Mouse (Mus musculus) intestine, embryonic 14.5 days (tissue): Measurements from ENCODE around the gene Glp2r. TPM values are rescaled to one million over a fixed set of nuclear protein-coding genes. Genes with fewer than 3 reads are reported as not detected.

ENCODE experiments used
- ATAC-seq: fragments of 200-750 bp; cut with Nextera tagmentation; replicated peaks from 2 replicates; pipeline ENCODE4 v1.8.0; 2017; ENCODE audit warnings: low read depth, moderate number of reproducible peaks, moderate TSS enrichment, moderate library complexity; ENCODE audit not compliant: low FRiP score, low TSS enrichment
- DNase-seq: peaks from one replicate; pipeline ENCODE4 v3.0.0-alpha.2; 2018; ENCODE audit warnings: low spot score
- H3K27ac ChIP-seq: fragments of 300-500 bp; sonication (generic); 2 replicates; pipeline ENCODE4 v1.5.1; 2014; ENCODE audit warnings: low read depth, mild to moderate bottlenecking, control low read depth
- H3K27me3 ChIP-seq: fragments of 300-500 bp; sonication (generic); replicated peaks from 2 replicates; pipeline ENCODE4 v1.6.1; 2014; ENCODE audit warnings: low read length, control low read depth; ENCODE audit not compliant: control insufficient read depth, insufficient read depth
- H3K36me3 ChIP-seq: fragments of 300-500 bp; sonication (generic); 2 replicates; pipeline ENCODE4 v1.6.1; 2014; ENCODE audit warnings: low read length, control low read depth; ENCODE audit not compliant: control insufficient read depth, insufficient read depth
- H3K4me1 ChIP-seq: fragments of 300-500 bp; sonication (generic); replicated peaks from 2 replicates; pipeline ENCODE4 v1.6.1; 2014; ENCODE audit warnings: low read length, control low read depth, mixed read lengths; ENCODE audit not compliant: control insufficient read depth, insufficient read depth
- H3K4me2 ChIP-seq: fragments of 300-500 bp; sonication (generic); 2 replicates; pipeline ENCODE4 v1.6.1; 2014; ENCODE audit warnings: low read length
- H3K4me3 ChIP-seq: fragments of 300-500 bp; sonication (generic); 2 replicates; pipeline ENCODE4 v1.5.1; 2014; ENCODE audit warnings: low read depth, low read length, control low read depth, mixed read lengths
- H3K9ac ChIP-seq: fragments of 300-500 bp; sonication (generic); 2 replicates; pipeline ENCODE4 v1.6.1; 2014; ENCODE audit warnings: mild to moderate bottlenecking, low read length
- H3K9me3 ChIP-seq: fragments of 300-500 bp; sonication (generic); 2 replicates; pipeline ENCODE4 v1.6.1; 2016; ENCODE audit warnings: low read length, control low read depth; ENCODE audit not compliant: control insufficient read depth
- WGBS: fragments of 180-500 bp; shearing (Covaris S2); extraction: QIAGEN DNeasy Blood & Tissue Kit; methylation state at CpG from one replicate; pipeline ENCODE4 v1.1.7; 2014; 5-methylcytosine and 5-hydroxymethylcytosine counted together
- polyA plus RNA-seq: library from polyadenylated mRNA; unstranded; fragments of >200 nt; fragmentation: Nextera tagmentation; extraction: Ambion mirVana; gene quantifications from 2 replicates; pipeline ENCODE4 v1.2.1, GENCODE M21; 2014

The Glp2r gene
- polyA plus RNA-seq, 1 experiment from 2014 or later: 3.6 TPM

DNA sequence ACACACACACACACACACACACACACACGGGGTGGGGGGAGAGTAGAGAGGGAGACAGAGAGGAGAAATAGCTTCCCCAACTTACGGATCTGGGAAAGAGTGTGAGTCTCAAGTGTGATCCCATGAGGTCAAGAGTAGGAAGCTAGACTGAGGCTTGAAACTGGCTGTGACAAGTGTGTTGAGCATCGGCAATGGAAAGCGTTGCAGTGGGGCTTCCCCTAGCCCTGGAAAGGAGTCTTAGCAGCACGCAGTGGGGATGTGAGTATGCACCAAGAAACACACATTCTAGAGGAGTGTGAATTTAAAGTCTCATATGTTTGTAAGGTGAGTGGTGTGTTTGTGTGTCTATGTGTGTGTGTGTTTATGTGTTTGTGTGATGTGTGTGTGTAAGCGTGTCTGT is 130.7 kb downstream of the Glp2r start:
- H3K36me3 ChIP-seq: no peaks in the 10 kb centered on the region
- DNase-seq (no peak), ATAC-seq (no peak)
- no peaks in the 10 kb centered on the region for H3K9me3 ChIP-seq
- 90% methylated on average over 6 of the region's 6 CpGs for WGBS
- no peak overlapping the region for H3K4me2 ChIP-seq
- H3K27me3 ChIP-seq: no peaks in the 10 kb centered on the region
- no peak overlapping the region for H3K27ac ChIP-seq
- no peaks in the 10 kb centered on the region for H3K4me1 ChIP-seq
- no peak overlapping the region for H3K9ac ChIP-seq
- H3K4me3 ChIP-seq: no peak overlapping the region

- ATAC-seq (no peak), DNase-seq (no peak)
- no peak overlapping the region for H3K4me2 ChIP-seq
- H3K4me1 ChIP-seq: no peaks in the 10 kb centered on the region
- H3K27me3 ChIP-seq: no peaks in the 10 kb centered on the region
- WGBS: 84% methylated on average over 3 of the region's 3 CpGs
- H3K4me3 ChIP-seq: no peak overlapping the region
- H3K9me3 ChIP-seq: no peaks in the 10 kb centered on the region
- H3K27ac ChIP-seq: no peak overlapping the region
- no peaks in the 10 kb centered on the region for H3K36me3 ChIP-seq
- no peak overlapping the region for H3K9ac ChIP-seq
These were observed 132.6 kb downstream of the Glp2r start for GRCm38 (mm10) chr11:67638401-67638800.

DNA sequence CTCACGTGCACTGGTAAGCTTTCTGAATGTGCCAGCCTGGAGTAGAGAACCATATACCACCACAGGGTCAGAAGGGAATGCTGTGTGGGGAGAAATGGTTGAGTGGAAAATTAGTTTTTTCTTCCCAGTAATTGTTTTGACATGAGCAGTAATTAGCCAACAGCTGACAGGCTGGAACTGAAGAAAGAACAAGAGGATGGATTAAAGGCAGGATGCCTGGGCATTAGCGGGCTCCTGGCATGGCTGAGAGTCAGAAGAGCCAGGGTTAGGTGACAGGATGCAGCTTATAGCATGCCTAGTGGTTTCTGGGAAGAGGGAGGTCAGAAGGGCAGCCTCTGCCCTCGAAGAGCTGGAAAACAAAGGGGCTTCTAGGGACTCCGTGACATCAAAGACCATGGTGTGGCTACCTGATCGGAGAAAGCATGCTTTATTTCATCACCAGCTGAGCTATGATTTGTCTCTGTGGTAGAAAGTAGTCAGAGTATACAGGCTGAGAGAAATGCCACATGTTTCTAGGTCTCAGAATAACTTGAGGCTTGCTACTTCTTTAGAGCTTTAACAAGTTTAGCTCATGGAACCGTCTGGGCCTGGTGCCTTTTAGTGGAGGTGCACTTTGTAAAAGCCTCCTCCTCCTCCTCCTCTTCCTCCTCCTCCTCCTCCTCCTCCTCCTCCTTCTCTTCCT is 133.9 kb downstream of the Glp2r start:
- Histone ChIP-seq H3K36me3 (no peaks in the 10 kb centered on the region), H3K4me2 (no peak overlapping the region)
- WGBS: 66% methylated on average over 6 of the region's 6 CpGs

DNA sequence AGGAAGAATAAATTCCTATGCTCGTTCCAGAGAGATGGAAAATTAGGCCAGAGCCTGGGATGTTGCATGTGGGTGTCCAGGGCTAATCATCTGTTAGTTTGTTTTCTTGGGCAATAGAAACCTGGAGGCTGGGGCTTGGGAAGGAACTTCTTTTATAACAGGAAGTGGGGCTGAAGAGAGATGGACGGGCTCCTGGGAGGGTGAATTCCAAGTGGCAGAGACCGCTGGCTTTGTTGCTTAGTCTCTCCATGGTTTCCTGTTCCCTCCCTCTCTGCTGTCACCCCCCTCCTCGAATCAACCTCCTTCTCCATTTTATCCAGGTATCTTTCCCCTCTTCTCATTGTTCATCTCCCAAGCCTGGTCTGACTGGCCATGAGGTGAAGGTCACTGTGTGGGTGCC is 134.8 kb downstream of the Glp2r start:
- WGBS: 55% methylated on average over 4 of the region's 4 CpGs
- DNase-seq: no peak
- no peak overlapping the region for H3K9ac ChIP-seq
- no peak overlapping the region for H3K4me3 ChIP-seq
- ATAC-seq: no peak
- no peak overlapping the region for H3K27ac ChIP-seq
- H3K36me3 ChIP-seq: no peaks in the 10 kb centered on the region
- H3K4me1 ChIP-seq: no peaks in the 10 kb centered on the region
- H3K9me3 ChIP-seq: no peaks in the 10 kb centered on the region
- no peak overlapping the region for H3K4me2 ChIP-seq
- H3K27me3 ChIP-seq: no peaks in the 10 kb centered on the region

More for the DNA sequence above, 133.9 kb downstream of the Glp2r start:
- Histone ChIP-seq H3K9ac (no peak overlapping the region), H3K27ac (no peak overlapping the region), H3K9me3 (no peaks in the 10 kb centered on the region), H3K4me3 (no peak overlapping the region), H3K27me3 (no peaks in the 10 kb centered on the region), H3K4me1 (no peaks in the 10 kb centered on the region)
- ATAC-seq (no peak), DNase-seq (no peak)

DNA sequence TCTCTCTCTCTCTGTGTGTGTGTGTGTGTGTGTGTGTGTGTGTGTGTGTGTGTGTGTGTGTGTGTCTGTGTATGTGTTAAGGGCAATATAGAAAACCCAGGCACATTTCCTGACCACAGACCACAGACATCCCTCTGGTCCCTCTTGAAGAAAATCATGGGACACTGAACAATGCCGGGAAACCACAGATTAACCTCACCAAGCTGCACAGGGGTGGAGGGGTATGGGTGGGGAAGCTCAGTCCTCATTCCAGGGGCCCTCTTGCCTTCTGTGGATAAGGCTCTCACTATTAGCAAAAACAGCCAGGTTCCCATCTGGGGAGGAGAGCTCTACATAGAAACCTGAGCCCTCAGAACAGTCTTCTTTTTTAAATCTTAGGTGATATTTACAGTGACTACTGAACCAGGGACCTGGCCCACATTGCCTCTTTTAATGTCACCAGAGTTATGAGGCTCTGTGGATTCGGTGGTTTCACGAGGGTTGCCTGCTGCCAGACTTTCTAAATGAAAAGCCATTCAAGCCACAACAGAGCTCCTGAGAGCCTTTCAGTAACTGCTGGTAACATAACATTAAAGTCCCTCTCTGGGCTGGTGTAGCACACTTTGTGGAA is 137.2 kb downstream of the Glp2r start:
- H3K27me3 ChIP-seq: no peaks in the 10 kb centered on the region
- no peak for ATAC-seq
- H3K27ac ChIP-seq: no peak overlapping the region
- no peak overlapping the region for H3K9ac ChIP-seq
- no peak overlapping the region for H3K4me2 ChIP-seq
- no peaks in the 10 kb centered on the region for H3K36me3 ChIP-seq
- no peaks in the 10 kb centered on the region for H3K9me3 ChIP-seq
- 71% methylated on average over 3 of the region's 3 CpGs for WGBS
- no peak for DNase-seq
- H3K4me1 ChIP-seq: no peaks in the 10 kb centered on the region
- H3K4me3 ChIP-seq: no peak overlapping the region

- no peak overlapping the region for H3K4me3 ChIP-seq
- no peak overlapping the region for H3K9ac ChIP-seq
- H3K36me3 ChIP-seq: no peaks in the 10 kb centered on the region
- WGBS: 73% methylated on average over 8 of the region's 8 CpGs
- H3K4me2 ChIP-seq: no peak overlapping the region
- H3K27ac ChIP-seq: no peak overlapping the region
- H3K9me3 ChIP-seq: no peaks in the 10 kb centered on the region
- DNase-seq (no peak), ATAC-seq (no peak)
- no peaks in the 10 kb centered on the region for H3K27me3 ChIP-seq
- H3K4me1 ChIP-seq: no peaks in the 10 kb centered on the region
These were observed 138.0 kb downstream of the Glp2r start for GRCm38 (mm10) chr11:67632906-67633305.

DNA sequence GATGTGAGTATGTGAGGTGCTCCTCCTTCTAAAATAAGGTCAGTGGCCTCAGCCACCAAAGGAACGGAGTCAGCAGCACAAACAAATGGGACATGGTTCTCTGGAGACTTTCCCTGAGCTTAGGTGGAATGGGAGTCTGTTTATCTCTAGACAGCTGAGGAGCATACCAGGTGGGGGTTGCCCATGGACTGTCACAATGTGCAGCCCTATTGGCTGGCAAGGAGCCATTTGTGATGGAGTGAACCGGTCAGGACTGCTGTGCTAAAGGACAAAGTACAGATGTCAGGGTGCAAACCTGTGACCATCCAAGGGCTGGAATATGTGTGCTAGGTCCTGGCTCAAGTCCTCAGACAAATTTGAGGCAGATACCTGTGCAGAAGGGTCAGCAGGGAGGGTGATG is 142.4 kb downstream of the Glp2r start:
- no peak for DNase-seq
- Histone ChIP-seq H3K36me3 (no peaks in the 10 kb centered on the region), H3K27ac (no peak overlapping the region), H3K9ac (no peak overlapping the region), H3K27me3 (no peaks in the 10 kb centered on the region), H3K4me3 (no peak overlapping the region), H3K9me3 (no peaks in the 10 kb centered on the region), H3K4me1 (no peaks in the 10 kb centered on the region), H3K4me2 (no peak overlapping the region)
- WGBS: 41% methylated on average over 2 of the region's 2 CpGs
- ATAC-seq: no peak

DNA sequence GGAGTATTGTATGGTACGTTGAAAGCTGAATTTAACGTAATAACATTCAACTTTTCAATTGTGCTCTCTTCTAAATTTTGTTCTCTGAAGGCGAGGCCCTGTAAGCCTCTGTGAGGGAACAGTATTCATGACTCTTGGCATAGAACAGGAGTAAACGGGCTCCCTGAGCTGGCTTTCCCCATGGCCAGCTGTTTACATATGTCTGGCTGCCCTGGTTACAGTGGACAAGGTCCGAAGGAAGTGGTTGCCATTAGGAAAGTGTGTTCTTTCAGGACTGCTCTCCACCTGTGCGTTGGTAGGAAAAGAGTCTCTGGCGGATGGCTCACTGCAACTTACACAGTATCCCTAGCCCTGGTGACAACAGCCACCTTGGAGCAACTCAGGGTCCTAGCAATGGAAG is 143.8 kb downstream of the Glp2r start:
- Histone ChIP-seq H3K27me3 (no peaks in the 10 kb centered on the region), H3K36me3 (no peaks in the 10 kb centered on the region)
- no peak for DNase-seq

GRCm38 (mm10) chr11:67622340-67622739 is 148.6 kb downstream of the Glp2r start:
- no peak overlapping the region for H3K4me3 ChIP-seq
- no peaks in the 10 kb centered on the region for H3K27me3 ChIP-seq
- no peak overlapping the region for H3K27ac ChIP-seq
- ATAC-seq (no peak), DNase-seq (no peak)
- no peak overlapping the region for H3K9ac ChIP-seq
- H3K36me3 ChIP-seq: no peaks in the 10 kb centered on the region
- 85% methylated on average over 7 of the region's 7 CpGs for WGBS
- H3K4me2 ChIP-seq: no peak overlapping the region
- H3K4me1 ChIP-seq: no peaks in the 10 kb centered on the region
- no peaks in the 10 kb centered on the region for H3K9me3 ChIP-seq

More for the DNA sequence above, 143.8 kb downstream of the Glp2r start:
- Histone ChIP-seq H3K4me3 (no peak overlapping the region), H3K4me1 (no peaks in the 10 kb centered on the region), H3K9me3 (no peaks in the 10 kb centered on the region), H3K9ac (no peak overlapping the region), H3K4me2 (no peak overlapping the region), H3K27ac (no peak overlapping the region)
- no peak for ATAC-seq
- 78% methylated on average over 7 of the region's 7 CpGs for WGBS
